Mouse (Mus musculus) limb, embryonic 15.5 days (tissue): ENCODE measurements around the gene Gm9837. TPM values are rescaled to one million over a fixed set of nuclear protein-coding genes. Genes with fewer than 3 reads are reported as not detected.

ENCODE experiments used
- ATAC-seq: fragments of 200-750 bp; cut with Nextera tagmentation; 2 replicates; pipeline ENCODE4 v1.8.0; 2017; ENCODE audit warnings: low read depth, moderate TSS enrichment; ENCODE audit not compliant: insufficient number of reproducible peaks, low FRiP score, low TSS enrichment
- H3K27ac ChIP-seq: fragments of 300-500 bp; sonication (generic); 2 replicates; pipeline ENCODE4 v1.5.1; 2015; ENCODE audit warnings: moderate library complexity, mild to moderate bottlenecking, inconsistent platforms
- H3K27me3 ChIP-seq: fragments of 300-500 bp; sonication (generic); 2 replicates; pipeline ENCODE4 v1.6.1; 2015; ENCODE audit warnings: inconsistent platforms
- H3K36me3 ChIP-seq: fragments of 300-500 bp; sonication (generic); 2 replicates; pipeline ENCODE4 v1.6.1; 2015; ENCODE audit warnings: inconsistent platforms
- H3K4me1 ChIP-seq: fragments of 300-500 bp; sonication (generic); 2 replicates; pipeline ENCODE4 v1.6.1; 2015; ENCODE audit warnings: inconsistent platforms
- H3K4me2 ChIP-seq: fragments of 300-500 bp; sonication (generic); 2 replicates; pipeline ENCODE4 v1.6.1; 2015; ENCODE audit warnings: mild to moderate bottlenecking, inconsistent platforms
- H3K4me3 ChIP-seq: fragments of 300-500 bp; sonication (generic); 2 replicates; pipeline ENCODE4 v1.5.1; 2015; ENCODE audit warnings: mild to moderate bottlenecking, inconsistent platforms
- H3K9ac ChIP-seq: fragments of 300-500 bp; sonication (generic); 2 replicates; pipeline ENCODE4 v1.6.1; 2015; ENCODE audit warnings: inconsistent platforms
- H3K9me3 ChIP-seq: fragments of 300-500 bp; sonication (generic); 2 replicates; pipeline ENCODE4 v1.6.1; 2016; ENCODE audit warnings: inconsistent platforms
- WGBS: fragments of 180-500 bp; shearing (Covaris S2); methylation state at CpG from one replicate; pipeline ENCODE4 v1.1.7; 2015; 5-methylcytosine and 5-hydroxymethylcytosine counted together
- polyA plus RNA-seq: library from polyadenylated mRNA; unstranded; fragments of >200 nt; fragmentation: Nextera tagmentation; extraction: Ambion mirVana; gene quantifications from 2 replicates; pipeline ENCODE4 v1.2.1, GENCODE M21; 2015

The Gm9837 gene
- not detected in 2 replicates for polyA plus RNA-seq

GRCm38 (mm10) chr11:53469968-53470695 lies at the start of gene Gm9837:
Gene Gm9837, minus strand, starts transcription at chr11:53470479.
- Histone ChIP-seq H3K4me3 (peak within 1 kb of the TSS; percentile 19), H3K4me2 (peak within 1 kb of the TSS; percentile 44), H3K9ac (no peak within 1 kb of the TSS), H3K9me3 (no peaks in the 10 kb centered on the region), H3K36me3 (no peaks in the 10 kb centered on the region), H3K27ac (0 out of 2 replicates have a peak within 1 kb of the TSS, but pooled peaks have one; percentile 27), H3K27me3 (peaks cover 49% of the 10 kb centered on the region), H3K4me1 (peaks cover 27% of the 10 kb centered on the region)
- ATAC-seq: peak; percentile 57; the same call in 1 of the 2 replicates
- 4% methylated on average over 29 of the region's 29 CpGs for WGBS

- 5% methylated on average over 64 of the region's 79 CpGs for WGBS
- Histone ChIP-seq H3K36me3 (no peaks in the 10 kb centered on the region), H3K9ac (peak within 1 kb of the TSS; percentile 80), H3K4me1 (peaks cover 52% of the 10 kb centered on the region), H3K4me3 (peak within 1 kb of the TSS; percentile 84), H3K4me2 (peak within 1 kb of the TSS; percentile 62), H3K9me3 (no peaks in the 10 kb centered on the region), H3K27me3 (no peaks in the 10 kb centered on the region), H3K27ac (peak within 1 kb of the TSS; percentile 94)
- peak; percentile 82 for ATAC-seq
Measured at GRCm38 (mm10) chr11:53519207-53520121, 49.2 kb upstream of the Gm9837 start, which contains the start of gene Sept8. Gene Sept8, plus strand, starts transcription at chr11:53519257.

GRCm38 (mm10) chr11:53518759-53519158 lies 48.5 kb upstream of the Gm9837 start:
- no peaks in the 10 kb centered on the region for H3K36me3 ChIP-seq
- peak overlapping the region; percentile 94 for H3K27ac ChIP-seq
- peak overlapping the region; percentile 62 for H3K4me2 ChIP-seq
- H3K9ac ChIP-seq: peak overlapping the region; percentile 80; the same call in 1 of the 2 replicates
- no peaks in the 10 kb centered on the region for H3K9me3 ChIP-seq
- H3K4me1 ChIP-seq: peaks cover 45% of the 10 kb centered on the region
- no peaks in the 10 kb centered on the region for H3K27me3 ChIP-seq
- ATAC-seq: no peak
- whole genome bisulfite sequencing: 40% methylated on average over 5 of the region's 5 CpGs
- peak overlapping the region; percentile 84 for H3K4me3 ChIP-seq

- Histone ChIP-seq H3K4me3 (no peak overlapping the region), H3K9ac (no peak overlapping the region), H3K9me3 (no peaks in the 10 kb centered on the region), H3K27me3 (no peaks in the 10 kb centered on the region), H3K4me1 (peaks cover 29% of the 10 kb centered on the region), H3K36me3 (no peaks in the 10 kb centered on the region), H3K27ac (peak overlapping the region; percentile 40), H3K4me2 (no peak overlapping the region)
- no peak for ATAC-seq
- 36% methylated on average over 8 of the region's 8 CpGs for WGBS
Measured at GRCm38 (mm10) chr11:53516775-53517627, 46.7 kb upstream of the Gm9837 start.

- no peaks in the 10 kb centered on the region for H3K36me3 ChIP-seq
- H3K4me2 ChIP-seq: no peak overlapping the region
- no peaks in the 10 kb centered on the region for H3K9me3 ChIP-seq
- no peak for ATAC-seq
- H3K27me3 ChIP-seq: no peaks in the 10 kb centered on the region
- no peak overlapping the region for H3K27ac ChIP-seq
- H3K4me3 ChIP-seq: no peak overlapping the region
- no peak overlapping the region for H3K9ac ChIP-seq
- peaks cover under 1% of the 10 kb centered on the region; the same call in 1 of the 2 replicates for H3K4me1 ChIP-seq
- WGBS: 41% methylated on average over 5 of the region's 5 CpGs
Measured at GRCm38 (mm10) chr11:53510351-53510750, 40.1 kb upstream of the Gm9837 start.

GRCm38 (mm10) chr11:53508591-53508990 lies 38.3 kb upstream of the Gm9837 start:
- H3K9ac ChIP-seq: no peak overlapping the region
- no peak for ATAC-seq
- H3K4me1 ChIP-seq: peaks cover 5% of the 10 kb centered on the region
- WGBS: 45% methylated on average over 3 of the region's 3 CpGs
- no peak overlapping the region for H3K4me2 ChIP-seq
- no peak overlapping the region for H3K4me3 ChIP-seq
- no peaks in the 10 kb centered on the region for H3K27me3 ChIP-seq
- H3K36me3 ChIP-seq: no peaks in the 10 kb centered on the region
- H3K27ac ChIP-seq: no peak overlapping the region
- no peaks in the 10 kb centered on the region for H3K9me3 ChIP-seq

- WGBS: 61% methylated on average over 7 of the region's 7 CpGs
- H3K4me1 ChIP-seq: peaks cover 5% of the 10 kb centered on the region
- H3K4me3 ChIP-seq: no peak overlapping the region
- no peaks in the 10 kb centered on the region for H3K9me3 ChIP-seq
- H3K4me2 ChIP-seq: no peak overlapping the region
- no peak overlapping the region for H3K9ac ChIP-seq
- ATAC-seq: no peak
- H3K36me3 ChIP-seq: no peaks in the 10 kb centered on the region
- H3K27ac ChIP-seq: no peak overlapping the region
- no peaks in the 10 kb centered on the region for H3K27me3 ChIP-seq
Measured at GRCm38 (mm10) chr11:53508152-53508551, 37.9 kb upstream of the Gm9837 start.

GRCm38 (mm10) chr11:53507098-53507805 lies 37.0 kb upstream of the Gm9837 start:
- H3K9me3 ChIP-seq: no peaks in the 10 kb centered on the region
- WGBS: 79% methylated on average over 9 of the region's 9 CpGs
- no peak for ATAC-seq
- H3K27me3 ChIP-seq: no peaks in the 10 kb centered on the region
- no peak overlapping the region for H3K9ac ChIP-seq
- H3K36me3 ChIP-seq: no peaks in the 10 kb centered on the region
- H3K4me2 ChIP-seq: no peak overlapping the region
- peaks cover 5% of the 10 kb centered on the region for H3K4me1 ChIP-seq
- no peak overlapping the region for H3K4me3 ChIP-seq
- no peak overlapping the region for H3K27ac ChIP-seq

- Histone ChIP-seq H3K36me3 (no peaks in the 10 kb centered on the region), H3K9me3 (no peaks in the 10 kb centered on the region), H3K27ac (no peak overlapping the region), H3K9ac (no peak overlapping the region), H3K4me2 (no peak overlapping the region), H3K4me3 (no peak overlapping the region), H3K4me1 (peaks cover 11% of the 10 kb centered on the region), H3K27me3 (no peaks in the 10 kb centered on the region)
- ATAC-seq: no peak
- WGBS: 40% methylated on average over 5 of the region's 5 CpGs
Measured at GRCm38 (mm10) chr11:53505026-53505663, 34.9 kb upstream of the Gm9837 start.

GRCm38 (mm10) chr11:53504376-53504775 lies 34.1 kb upstream of the Gm9837 start:
- H3K4me2 ChIP-seq: no peak overlapping the region
- H3K27ac ChIP-seq: no peak overlapping the region
- H3K4me3 ChIP-seq: no peak overlapping the region
- WGBS: 82% methylated on average over 8 of the region's 8 CpGs
- H3K9me3 ChIP-seq: no peaks in the 10 kb centered on the region
- H3K9ac ChIP-seq: no peak overlapping the region
- no peaks in the 10 kb centered on the region for H3K36me3 ChIP-seq
- H3K27me3 ChIP-seq: no peaks in the 10 kb centered on the region
- no peak for ATAC-seq
- H3K4me1 ChIP-seq: peaks cover 11% of the 10 kb centered on the region
